Mouse (Mus musculus) limb, embryonic 13.5 days (tissue): ENCODE results near the gene Exosc8. TPM values are rescaled to one million over a fixed set of nuclear protein-coding genes. Genes with fewer than 3 reads are reported as not detected.

Experiments used
- ATAC-seq: fragments of 200-750 bp; cut with Nextera tagmentation; 2 replicates; pipeline ENCODE4 v1.8.0; 2017; ENCODE audit warnings: low read depth, moderate number of reproducible peaks, moderate TSS enrichment; ENCODE audit not compliant: low FRiP score
- H3K27ac ChIP-seq: fragments of 300-500 bp; sonication (generic); 2 replicates; pipeline ENCODE4 v1.5.1; 2015; ENCODE audit warnings: inconsistent platforms, mild to moderate bottlenecking, moderate library complexity
- H3K27me3 ChIP-seq: fragments of 300-500 bp; sonication (generic); 2 replicates; pipeline ENCODE4 v1.6.1; 2015; ENCODE audit warnings: mild to moderate bottlenecking, inconsistent platforms
- H3K36me3 ChIP-seq: fragments of 300-500 bp; sonication (generic); 2 replicates; pipeline ENCODE4 v1.6.1; 2015; ENCODE audit warnings: inconsistent platforms, mild to moderate bottlenecking, moderate library complexity
- H3K4me1 ChIP-seq: fragments of 300-500 bp; sonication (generic); 2 replicates; pipeline ENCODE4 v1.6.1; 2015; ENCODE audit warnings: inconsistent platforms
- H3K4me2 ChIP-seq: fragments of 300-500 bp; sonication (generic); replicated peaks from 2 replicates; pipeline ENCODE4 v1.6.1; 2015; ENCODE audit warnings: inconsistent platforms, mild to moderate bottlenecking, moderate library complexity
- H3K4me3 ChIP-seq: fragments of 300-500 bp; sonication (generic); 2 replicates; pipeline ENCODE4 v1.5.1; 2015; ENCODE audit warnings: moderate library complexity, mild to moderate bottlenecking, inconsistent platforms
- H3K9ac ChIP-seq: fragments of 300-500 bp; sonication (generic); 2 replicates; pipeline ENCODE4 v1.6.1; 2015; ENCODE audit warnings: mild to moderate bottlenecking, inconsistent platforms
- H3K9me3 ChIP-seq: fragments of 300-500 bp; sonication (generic); 2 replicates; pipeline ENCODE4 v1.6.1; 2016; ENCODE audit warnings: inconsistent platforms
- WGBS: fragments of 180-500 bp; shearing (Covaris S2); methylation state at CpG from one replicate; pipeline ENCODE4 v1.1.7; 2015; 5-methylcytosine and 5-hydroxymethylcytosine counted together
- polyA plus RNA-seq: library from polyadenylated mRNA; unstranded; fragments of >200 nt; fragmentation: Nextera tagmentation; extraction: Ambion mirVana; gene quantifications from 2 replicates; pipeline ENCODE4 v1.2.1, GENCODE M21; 2015

The Exosc8 gene
- polyA plus RNA-seq, 1 experiment from 2014 or later = 122 TPM

DNA sequence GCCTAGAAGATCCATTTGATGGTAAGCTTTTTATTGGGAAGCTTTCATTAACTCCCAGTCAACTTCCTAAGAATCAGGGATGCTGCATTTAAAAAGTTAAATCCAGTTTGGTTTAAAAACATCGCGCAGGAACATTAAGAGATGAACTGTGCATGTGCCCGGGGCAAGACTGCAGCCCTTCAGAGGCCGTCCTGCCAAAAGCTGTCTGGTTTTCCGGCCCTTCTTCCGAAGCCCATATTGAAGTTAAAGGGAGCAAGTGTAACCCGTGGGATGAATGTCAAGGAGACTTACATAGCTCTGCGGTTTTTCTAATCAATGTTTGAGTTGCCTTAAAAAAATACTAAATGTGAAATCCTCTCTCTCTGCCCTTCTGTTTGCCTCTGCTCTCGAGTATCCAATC is 24.0 kb upstream of the Exosc8 start:
- no peak overlapping the region for H3K27ac ChIP-seq
- ATAC-seq = no peak
- 82% methylated on average over 9 of the region's 9 CpGs for WGBS

DNA sequence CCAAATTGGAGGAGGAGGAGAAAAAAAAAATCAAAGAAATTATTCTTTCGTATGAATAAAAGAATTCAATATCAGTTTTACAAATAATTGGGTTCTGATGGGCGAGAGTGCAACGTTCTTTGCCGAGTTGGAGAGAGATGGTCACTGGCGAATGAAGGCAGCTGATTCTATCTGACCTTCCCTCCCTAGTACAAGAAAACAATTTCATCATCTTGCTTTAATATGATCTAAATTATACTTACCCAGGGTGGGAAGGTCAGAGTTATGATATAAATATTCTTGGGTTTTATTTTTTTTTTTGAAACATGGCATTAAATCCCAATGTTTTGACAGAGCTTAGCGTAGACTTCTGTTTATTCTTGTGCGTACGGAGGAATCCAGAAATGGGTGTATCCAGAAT is 22.3 kb upstream of the Exosc8 start:
- 83% methylated on average over 8 of the region's 8 CpGs for WGBS
- H3K27ac ChIP-seq = no peak overlapping the region
- H3K27me3 ChIP-seq = peaks cover 3% of the 10 kb centered on the region; the same call in 1 of the 2 replicates
- H3K4me3 ChIP-seq = no peak overlapping the region
- H3K4me1 ChIP-seq = peaks cover 37% of the 10 kb centered on the region
- H3K36me3 ChIP-seq = no peaks in the 10 kb centered on the region
- no peaks in the 10 kb centered on the region for H3K9me3 ChIP-seq
- H3K4me2 ChIP-seq = peak overlapping the region; percentile 99
- no peak overlapping the region for H3K9ac ChIP-seq
- no peak for ATAC-seq

More for the DNA sequence above, 24.0 kb upstream of the Exosc8 start:
- Histone ChIP-seq H3K9ac (no peak overlapping the region), H3K27me3 (peaks cover 2% of the 10 kb centered on the region; the same call in 1 of the 2 replicates), H3K4me3 (no peak overlapping the region), H3K9me3 (no peaks in the 10 kb centered on the region), H3K36me3 (no peaks in the 10 kb centered on the region), H3K4me1 (peaks cover 41% of the 10 kb centered on the region), H3K4me2 (no peak overlapping the region)

DNA sequence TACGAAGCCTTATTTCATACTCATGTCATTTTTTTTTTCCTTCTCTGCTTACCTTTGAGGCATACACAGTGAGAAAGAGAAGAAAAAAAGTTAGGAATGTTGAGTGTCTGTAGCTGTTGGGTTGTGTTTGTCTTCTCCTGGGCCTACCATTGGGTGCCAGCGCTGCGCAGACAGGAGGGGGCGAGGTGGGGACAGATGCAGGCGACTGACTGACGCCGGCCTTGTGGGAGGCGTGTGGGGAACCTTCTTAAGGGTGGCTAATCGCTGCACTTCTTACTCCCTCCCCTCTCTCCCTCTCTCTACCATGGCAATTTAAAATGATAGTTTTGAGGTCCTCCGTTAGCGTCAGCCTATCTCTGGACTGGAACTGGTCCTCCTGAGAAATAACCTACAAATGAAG is 20.9 kb upstream of the Exosc8 start:
- Histone ChIP-seq H3K4me2 (peak overlapping the region; percentile 99), H3K9ac (peak overlapping the region; percentile 81), H3K36me3 (peaks cover 10% of the 10 kb centered on the region), H3K9me3 (no peaks in the 10 kb centered on the region), H3K27ac (peak overlapping the region; percentile 84), H3K4me3 (peak overlapping the region; percentile 62), H3K27me3 (peaks cover 3% of the 10 kb centered on the region; the same call in 1 of the 2 replicates), H3K4me1 (peaks cover 37% of the 10 kb centered on the region)
- peak; percentile 21; the same call in 1 of the 2 replicates for ATAC-seq
- WGBS = 0% methylated on average over 11 of the region's 11 CpGs

DNA sequence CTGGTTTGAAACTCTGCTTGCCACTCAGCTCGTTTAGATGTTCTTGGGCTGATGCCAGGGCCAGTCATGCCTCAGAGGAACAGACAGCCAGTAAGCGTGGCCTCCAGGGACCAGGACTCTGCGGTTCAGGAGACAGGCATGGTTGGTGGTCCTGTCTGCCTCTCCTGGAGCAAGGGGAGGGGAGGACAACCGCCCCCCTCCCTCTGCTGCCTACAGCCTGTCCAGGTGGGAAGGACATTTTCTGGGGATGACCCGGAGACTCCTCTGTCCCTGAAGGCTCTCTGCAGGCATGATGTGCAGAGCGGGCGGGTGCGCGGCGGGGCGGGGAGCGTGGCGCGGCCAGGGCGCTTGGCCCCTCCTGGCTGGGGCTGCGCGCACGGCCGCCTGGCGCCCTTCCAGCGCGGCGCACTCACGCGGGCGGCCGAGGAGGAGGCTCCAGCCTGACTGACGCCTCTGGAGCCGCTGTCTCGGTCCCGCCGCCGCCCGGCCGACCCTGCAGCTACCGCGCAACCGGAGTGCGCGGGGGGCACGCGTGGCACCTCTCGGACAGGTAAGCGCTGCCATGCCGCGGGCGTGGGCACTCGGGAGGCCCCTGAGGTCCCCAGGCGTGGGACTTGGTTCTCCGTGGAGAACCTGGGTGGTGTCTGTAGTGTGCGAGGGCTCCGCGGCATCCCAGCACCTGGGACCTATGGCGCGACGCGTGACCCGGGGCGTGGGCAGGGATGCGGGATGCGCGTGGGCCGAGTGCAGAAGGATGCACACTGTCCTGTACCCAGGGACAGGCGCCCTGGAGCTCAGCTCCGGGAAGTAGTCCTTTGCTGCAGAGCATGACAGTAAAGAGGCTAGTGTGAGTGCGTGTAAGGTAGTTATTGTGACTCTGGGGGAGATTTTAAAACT is 20.2 kb upstream of the Exosc8 start, which contains the start of gene Smad9:
Smad9 (plus strand) TSS at position 438 of the 897 bp plus-strand sequence.
- Histone ChIP-seq H3K4me3 (peak within 1 kb of the TSS; percentile 62), H3K4me1 (peaks cover 37% of the 10 kb centered on the region), H3K4me2 (peak within 1 kb of the TSS; percentile 99), H3K36me3 (peaks cover 17% of the 10 kb centered on the region), H3K27ac (peak within 1 kb of the TSS; percentile 84), H3K9me3 (no peaks in the 10 kb centered on the region), H3K27me3 (peaks cover 3% of the 10 kb centered on the region; the same call in 1 of the 2 replicates), H3K9ac (peak within 1 kb of the TSS; percentile 81)
- ATAC-seq = peak; percentile 89
- under 1% methylated on average over 56 of the region's 66 CpGs for WGBS

DNA sequence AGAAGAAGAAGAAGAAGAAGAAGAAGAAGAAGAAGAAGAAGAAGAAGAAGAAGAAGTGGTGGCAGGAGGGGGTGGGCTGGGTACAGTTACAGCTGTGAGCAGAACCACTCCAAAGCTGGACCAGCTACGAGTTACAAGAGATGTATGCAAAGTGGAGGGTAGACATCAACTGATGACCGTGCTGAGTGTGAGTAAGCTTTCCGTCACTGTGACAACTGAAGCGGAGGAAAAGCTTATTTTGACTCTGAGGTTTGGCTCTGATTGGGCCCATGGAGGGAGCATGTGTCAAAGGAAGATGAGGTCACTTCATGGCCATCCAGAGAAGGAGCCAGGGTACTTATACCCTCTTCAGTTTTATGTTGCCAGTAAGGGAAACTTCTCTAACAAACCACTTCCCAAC is 18.2 kb upstream of the Exosc8 start:
- no peak overlapping the region for H3K27ac ChIP-seq
- no peaks in the 10 kb centered on the region for H3K9me3 ChIP-seq
- peaks cover 34% of the 10 kb centered on the region for H3K4me1 ChIP-seq
- H3K4me2 ChIP-seq = no peak overlapping the region
- 77% methylated on average over 4 of the region's 4 CpGs for WGBS
- no peak overlapping the region for H3K4me3 ChIP-seq
- no peak overlapping the region for H3K9ac ChIP-seq
- H3K27me3 ChIP-seq = peaks cover 3% of the 10 kb centered on the region; the same call in 1 of the 2 replicates
- ATAC-seq = no peak
- peaks cover 37% of the 10 kb centered on the region for H3K36me3 ChIP-seq

DNA sequence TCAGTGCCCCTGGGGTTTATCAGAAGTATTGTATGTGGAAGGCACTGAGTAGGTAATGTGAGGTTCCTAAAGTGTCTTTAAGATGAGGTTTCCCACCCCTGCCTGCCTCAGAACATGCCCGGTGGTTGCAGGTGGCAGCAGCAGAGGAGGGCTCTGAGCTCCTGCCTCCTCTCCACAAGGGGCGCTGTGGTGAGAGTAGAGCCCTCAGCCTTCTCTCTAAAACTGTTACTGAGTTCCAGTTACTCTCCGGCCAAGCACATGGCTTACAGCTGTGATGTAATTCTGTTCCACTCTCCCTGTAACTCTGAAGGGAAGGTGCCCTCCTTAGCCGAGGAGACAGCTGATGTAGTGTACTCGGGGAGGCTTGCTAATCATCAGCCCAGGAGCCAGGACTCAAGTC is 10.6 kb upstream of the Exosc8 start:
- H3K27ac ChIP-seq = no peak overlapping the region
- H3K4me3 ChIP-seq = no peak overlapping the region
- H3K4me1 ChIP-seq = no peaks in the 10 kb centered on the region
- WGBS = 54% methylated on average over 5 of the region's 5 CpGs
- H3K4me2 ChIP-seq = no peak overlapping the region
- no peak for ATAC-seq
- H3K9me3 ChIP-seq = no peaks in the 10 kb centered on the region
- H3K9ac ChIP-seq = no peak overlapping the region
- peaks cover 99% of the 10 kb centered on the region for H3K36me3 ChIP-seq
- H3K27me3 ChIP-seq = no peaks in the 10 kb centered on the region

DNA sequence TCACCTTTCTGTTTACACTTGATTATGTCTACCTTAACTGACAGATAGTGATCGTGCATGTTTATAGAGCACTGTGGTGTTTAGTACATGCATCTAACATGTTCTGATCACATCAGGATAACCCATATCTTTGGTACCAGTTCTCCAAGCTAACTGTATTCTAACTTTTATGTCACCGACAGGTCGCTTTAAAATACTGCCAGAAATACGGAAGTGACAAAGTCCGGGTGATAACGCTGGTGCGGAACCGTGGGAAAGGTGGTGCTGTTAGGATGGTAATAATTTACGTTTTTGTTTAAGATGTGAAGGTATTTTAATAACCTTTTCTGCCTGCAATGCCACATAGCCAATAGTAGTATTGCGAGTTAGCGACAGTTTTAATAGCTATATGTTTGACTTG is 6.8 kb upstream of the Exosc8 start:
- 96% methylated on average over 11 of the region's 11 CpGs for WGBS
- H3K9me3 ChIP-seq = no peaks in the 10 kb centered on the region
- H3K4me1 ChIP-seq = no peaks in the 10 kb centered on the region
- H3K9ac ChIP-seq = no peak overlapping the region
- no peak for ATAC-seq
- H3K27ac ChIP-seq = no peak overlapping the region
- H3K27me3 ChIP-seq = no peaks in the 10 kb centered on the region
- peaks cover 90% of the 10 kb centered on the region for H3K36me3 ChIP-seq
- no peak overlapping the region for H3K4me3 ChIP-seq
- no peak overlapping the region for H3K4me2 ChIP-seq

DNA sequence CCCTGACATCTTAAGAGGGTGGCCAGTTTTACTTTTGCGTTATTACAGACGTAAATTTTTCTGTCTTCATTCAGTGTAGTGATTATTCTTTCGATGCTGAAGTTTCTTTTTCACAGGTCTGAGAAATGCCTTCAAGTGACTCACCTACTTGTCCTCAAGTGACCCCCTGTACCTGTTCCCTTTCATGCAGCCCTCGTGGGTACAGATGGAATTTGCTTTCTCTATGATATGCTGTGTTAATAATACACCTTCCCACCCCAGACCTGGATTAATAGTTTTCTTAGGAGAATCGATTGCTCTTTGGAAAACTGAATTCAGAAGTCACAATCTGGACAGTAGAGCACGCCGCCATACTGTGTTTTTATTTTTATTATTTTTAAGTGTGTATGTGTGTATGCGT is 2.1 kb upstream of the Exosc8 start:
- Histone ChIP-seq H3K4me1 (peaks cover 13% of the 10 kb centered on the region), H3K27ac (no peak overlapping the region), H3K9me3 (no peaks in the 10 kb centered on the region), H3K4me3 (no peak overlapping the region), H3K27me3 (no peaks in the 10 kb centered on the region), H3K4me2 (no peak overlapping the region), H3K9ac (no peak overlapping the region), H3K36me3 (peaks cover 55% of the 10 kb centered on the region)
- no peak for ATAC-seq
- 94% methylated on average over 8 of the region's 8 CpGs for WGBS

DNA sequence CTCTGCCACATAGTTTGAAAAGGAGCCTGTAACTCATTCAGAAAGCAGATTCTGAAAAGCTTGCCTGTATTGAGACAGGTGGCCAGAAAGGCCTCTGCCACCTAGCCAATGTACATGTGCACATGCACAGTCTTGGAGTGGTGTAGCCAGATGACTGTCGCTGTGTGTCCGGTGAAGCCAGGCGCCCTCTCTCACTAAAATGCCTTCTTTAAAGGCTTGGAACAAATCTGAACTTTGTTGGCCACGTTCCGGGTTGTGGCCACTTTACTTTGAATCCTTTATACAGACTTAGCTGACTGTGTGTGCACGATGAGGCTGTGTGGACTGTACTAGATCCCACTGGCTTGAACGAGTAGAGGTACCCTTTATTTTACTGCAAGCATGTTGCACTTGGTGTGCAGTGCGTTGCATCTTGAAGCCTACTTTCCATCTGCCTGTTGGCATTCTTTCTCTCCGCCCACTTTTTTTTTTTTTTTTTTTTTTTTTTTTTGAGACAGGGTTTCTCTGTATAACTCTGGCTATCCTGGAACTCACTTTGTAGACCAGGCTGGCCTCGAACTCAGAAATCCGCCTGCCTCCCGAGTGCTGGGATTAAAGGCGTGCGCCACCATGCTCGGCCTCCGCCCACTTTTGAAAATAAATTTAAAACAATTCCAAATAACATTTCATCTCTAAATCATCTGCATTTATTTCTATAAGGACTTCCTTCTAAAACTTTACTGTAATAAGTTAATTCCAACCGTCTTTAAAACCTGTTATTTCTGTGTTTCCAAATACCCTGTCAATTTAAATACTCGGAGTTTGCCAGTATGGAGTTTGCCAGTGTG is 1.1 kb upstream of the Exosc8 start:
- H3K4me2 ChIP-seq = peak overlapping the region; percentile 88
- peaks cover 13% of the 10 kb centered on the region for H3K4me1 ChIP-seq
- H3K9ac ChIP-seq = peak overlapping the region; percentile 95
- H3K4me3 ChIP-seq = peak overlapping the region; percentile 85
- 55% methylated on average over 18 of the region's 18 CpGs for WGBS
- ATAC-seq = no peak
- no peaks in the 10 kb centered on the region for H3K9me3 ChIP-seq
- peaks cover 54% of the 10 kb centered on the region for H3K36me3 ChIP-seq
- peak overlapping the region; percentile 99; the same call in 1 of the 2 replicates for H3K27ac ChIP-seq
- no peaks in the 10 kb centered on the region for H3K27me3 ChIP-seq

DNA sequence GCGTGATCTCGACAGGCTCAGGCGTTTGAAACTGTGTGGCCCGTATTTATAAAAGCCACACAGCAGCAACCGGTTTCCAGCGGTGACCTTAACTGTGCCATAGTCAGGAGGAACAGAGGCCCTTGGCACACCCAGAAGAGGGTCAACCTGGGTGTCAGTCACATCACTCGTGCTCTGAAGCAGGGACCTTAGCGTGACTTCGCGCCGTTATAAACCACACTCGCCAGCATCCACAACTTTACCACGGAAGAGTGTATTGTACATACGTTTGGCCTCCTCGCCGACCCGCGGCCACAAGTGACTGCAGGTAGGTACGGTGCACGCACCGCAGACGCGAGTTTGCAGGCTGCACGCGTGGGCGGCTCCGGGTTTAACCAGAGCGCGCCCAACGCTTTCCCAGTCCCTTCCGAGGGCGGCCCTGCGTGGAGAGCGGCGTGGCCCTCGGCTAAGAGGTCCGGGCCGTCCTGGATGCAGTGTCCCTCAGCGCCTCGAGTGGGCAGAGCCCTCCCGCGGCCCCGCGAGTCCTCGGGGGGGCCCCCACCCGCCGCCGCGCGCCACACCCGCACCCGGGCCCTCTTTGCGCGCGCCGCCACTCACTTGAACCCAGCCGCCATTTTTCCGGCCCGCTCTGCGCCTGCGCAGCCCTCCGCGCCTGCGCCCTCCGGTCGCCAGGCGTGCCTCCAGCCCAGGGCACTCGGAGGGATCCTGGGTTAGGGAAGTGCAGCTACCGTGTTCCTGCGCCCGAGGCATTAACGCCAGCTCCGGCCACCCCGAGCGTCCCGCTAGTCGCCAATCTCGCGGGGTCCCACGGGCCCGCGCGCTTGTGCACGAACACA is 564 bp downstream of the Exosc8 start:
- Histone ChIP-seq H3K4me1 (peaks cover 13% of the 10 kb centered on the region), H3K27ac (peak overlapping the region; percentile 99), H3K4me2 (peak overlapping the region; percentile 88), H3K9me3 (no peaks in the 10 kb centered on the region), H3K27me3 (no peaks in the 10 kb centered on the region), H3K4me3 (peak overlapping the region; percentile 85), H3K36me3 (peaks cover 56% of the 10 kb centered on the region), H3K9ac (peak overlapping the region; percentile 95)
- WGBS = under 1% methylated on average over 84 of the region's 84 CpGs
- ATAC-seq = peak; percentile 93

DNA sequence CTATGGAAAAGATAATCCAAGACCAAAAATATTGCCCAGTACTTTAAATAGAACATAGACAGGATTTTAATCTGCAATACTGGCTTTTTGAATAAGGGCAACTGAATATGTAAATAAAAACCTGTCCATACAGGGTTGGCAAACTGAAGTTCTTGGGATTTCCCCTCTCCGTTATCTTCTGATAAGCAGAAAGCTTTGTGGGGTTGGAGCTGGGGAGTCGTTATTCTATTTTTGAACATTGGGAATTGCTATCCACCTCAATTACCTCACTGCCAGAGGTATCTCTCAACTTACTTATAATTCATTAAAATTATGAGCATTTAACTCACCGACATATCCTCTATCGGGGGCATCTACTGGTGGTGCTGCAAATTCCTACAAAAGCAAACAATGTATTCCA is 2.8 kb downstream of the Exosc8 start:
- no peak overlapping the region for H3K4me2 ChIP-seq
- H3K4me3 ChIP-seq = no peak overlapping the region
- ATAC-seq = no peak
- H3K27me3 ChIP-seq = no peaks in the 10 kb centered on the region
- WGBS = 89% methylated on average over 4 of the region's 4 CpGs
- H3K9ac ChIP-seq = no peak overlapping the region
- no peaks in the 10 kb centered on the region for H3K9me3 ChIP-seq
- H3K36me3 ChIP-seq = peaks cover 59% of the 10 kb centered on the region
- no peak overlapping the region for H3K27ac ChIP-seq
- peaks cover 13% of the 10 kb centered on the region for H3K4me1 ChIP-seq
